Mouse (Mus musculus) erythroblast, embryonic 14.5 days (primary cell): ENCODE data around the gene Eif3b. TPM values are rescaled to one million over a fixed set of nuclear protein-coding genes. Genes with fewer than 3 reads are reported as not detected.
A peak's percentile ranks its signal among the peaks of the same experiment; 100 is the strongest.
"Not testable (repeated sequence)": the region's sequence is repeated elsewhere in the genome, so short reads cannot be mapped to it uniquely, and the experiment has no call there.

ENCODE experiments used
- H3K27me3 ChIP-seq: 2 replicates; pipeline ENCODE4 v1.6.1; 2012; ENCODE audit warnings: inconsistent platforms; ENCODE audit not compliant: control insufficient read depth
- H3K36me3 ChIP-seq: 2 replicates; pipeline ENCODE4 v1.6.1; 2012; ENCODE audit warnings: mild to moderate bottlenecking, inconsistent platforms; ENCODE audit not compliant: control insufficient read depth
- H3K4me1 ChIP-seq: 2 replicates; pipeline ENCODE4 v1.6.1; 2012; ENCODE audit warnings: inconsistent platforms; ENCODE audit not compliant: control insufficient read depth
- H3K4me3 ChIP-seq: replicated peaks from 2 replicates; pipeline ENCODE3; 2012; ENCODE audit warnings: moderate library complexity, mild to moderate bottlenecking, inconsistent platforms
- H3K9me3 ChIP-seq: 2 replicates; pipeline ENCODE4 v1.6.1; 2012; ENCODE audit warnings: low read length, inconsistent platforms, mixed read lengths; ENCODE audit not compliant: control insufficient read depth
- GATA1 ChIP-seq: IDR thresholded peaks from 2 replicates; pipeline ENCODE4 v1.6.1; 2012; ENCODE audit warnings: low read length, inconsistent platforms, mixed read lengths
- TAL1 ChIP-seq: IDR thresholded peaks from 3 replicates; pipeline ENCODE4 v1.6.1; 2012; ENCODE audit warnings: low read length, inconsistent platforms, mixed read lengths
- polyA plus RNA-seq: library from polyadenylated mRNA; stranded (reverse); fragments of >175 nt; gene quantifications from 2 replicates; pipeline ENCODE4 v1.2.3, GENCODE M21; 2012

Eif3b gene
- polyA plus RNA-seq, 1 experiment = 7.2 TPM

DNA sequence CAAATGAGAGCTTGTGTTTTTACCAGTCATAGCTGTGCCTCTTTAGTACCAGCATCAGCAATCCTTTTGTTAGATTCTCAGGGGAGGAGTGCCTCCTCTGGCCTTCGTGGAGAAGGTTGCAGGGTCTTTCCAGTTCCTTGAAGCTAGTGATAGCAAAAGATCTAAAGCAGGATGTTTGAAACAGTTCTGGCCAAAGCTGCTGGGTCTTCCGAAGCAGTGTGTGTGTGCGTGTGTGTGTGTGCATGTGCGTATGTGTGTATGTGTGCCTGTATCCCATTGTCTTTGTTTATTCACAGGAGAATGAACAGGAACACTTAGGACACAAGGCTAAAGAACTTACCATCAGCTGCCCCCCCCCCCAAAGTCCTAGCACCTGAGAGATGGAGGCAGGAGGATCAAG is 4.5 kb upstream of the Eif3b start:
- Histone ChIP-seq H3K4me1 (peaks cover 13% of the 10 kb centered on the region), H3K9me3 (no peaks in the 10 kb centered on the region), H3K36me3 (no peaks in the 10 kb centered on the region), H3K4me3 (no peak overlapping the region), H3K27me3 (no peaks in the 10 kb centered on the region)
- no peak for TF ChIP-seq GATA1

DNA sequence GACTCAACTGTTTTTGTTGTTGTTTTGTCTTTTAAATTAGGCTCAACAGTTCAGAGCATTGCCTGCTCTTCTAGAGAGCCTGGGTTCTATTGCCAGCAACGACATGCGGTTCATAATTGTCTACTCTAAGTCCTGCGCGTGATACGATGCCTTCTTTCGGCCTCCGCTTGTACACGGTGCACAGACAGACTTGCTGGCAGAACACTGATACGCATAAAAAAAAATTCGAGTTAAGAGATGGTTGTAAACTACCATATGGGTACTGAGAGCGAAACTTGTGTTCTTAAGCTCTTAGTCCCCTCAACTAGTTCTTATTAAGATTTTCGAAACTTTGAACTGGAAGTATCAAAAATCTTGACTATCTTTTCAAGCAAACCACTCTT is 1.0 kb upstream of the Eif3b start:
- H3K4me1 ChIP-seq = peaks cover 40% of the 10 kb centered on the region
- H3K9me3 ChIP-seq = no peaks in the 10 kb centered on the region
- peaks cover 22% of the 10 kb centered on the region for H3K36me3 ChIP-seq
- TF ChIP-seq GATA1 (no peak), TAL1 (no peak)
- H3K27me3 ChIP-seq = no peaks in the 10 kb centered on the region
- peak overlapping the region; percentile 99 for H3K4me3 ChIP-seq

DNA sequence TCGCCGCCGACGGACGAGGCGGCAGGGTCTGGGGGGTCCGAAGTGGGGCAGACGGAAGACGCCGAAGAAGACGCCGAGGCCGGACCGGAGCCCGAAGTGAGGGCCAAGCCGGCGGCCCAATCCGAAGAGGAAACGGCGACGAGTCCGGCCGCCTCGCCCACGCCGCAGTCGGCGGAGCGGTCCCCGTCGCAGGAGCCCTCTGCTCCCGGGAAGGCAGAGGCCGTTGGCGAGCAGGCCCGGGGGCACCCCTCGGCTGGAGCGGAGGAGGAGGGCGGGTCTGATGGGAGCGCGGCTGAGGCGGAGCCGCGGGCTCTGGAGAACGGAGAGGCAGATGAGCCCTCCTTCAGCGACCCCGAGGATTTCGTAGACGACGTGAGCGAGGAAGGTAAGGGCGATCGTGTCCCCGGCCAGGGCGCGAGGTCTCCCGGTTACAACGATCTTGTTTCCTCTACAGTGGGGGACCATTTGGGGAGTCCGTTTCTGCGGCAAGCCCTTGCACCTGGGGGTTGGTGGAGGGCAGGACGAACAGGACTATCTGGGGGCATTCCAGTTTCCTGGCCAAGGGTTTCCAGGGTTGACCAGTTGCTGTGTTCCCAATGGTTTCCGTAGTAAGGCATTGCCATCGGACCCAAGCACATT is 433 bp downstream of the Eif3b start:
- Histone ChIP-seq H3K9me3 (no peaks in the 10 kb centered on the region), H3K27me3 (no peaks in the 10 kb centered on the region), H3K4me3 (peak overlapping the region; percentile 99), H3K36me3 (peaks cover 36% of the 10 kb centered on the region), H3K4me1 (peaks cover 47% of the 10 kb centered on the region)
- no peak for TF ChIP-seq GATA1
- TF ChIP-seq TAL1 = no peak

DNA sequence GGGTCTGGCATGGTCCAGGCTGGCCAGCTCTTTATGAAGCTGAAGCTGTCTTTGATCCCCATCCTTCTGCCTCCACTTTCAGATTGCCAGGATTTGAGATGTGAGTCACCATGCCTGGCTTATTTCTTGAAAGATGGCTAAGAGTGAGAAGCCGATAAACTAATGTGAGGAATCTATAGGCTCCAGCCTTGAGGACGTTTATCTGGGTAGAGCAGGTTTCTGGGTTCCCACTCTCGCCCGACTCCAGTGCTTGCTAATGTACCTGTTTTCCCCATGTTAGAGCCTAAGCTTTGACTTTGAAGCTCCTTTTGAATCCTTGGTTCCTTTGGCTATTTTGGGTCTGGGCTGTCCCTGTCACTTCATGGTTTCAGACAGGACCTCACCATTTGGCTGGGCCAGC is 1.5 kb downstream of the Eif3b start:
- H3K4me3 ChIP-seq = peak overlapping the region; percentile 99
- peaks cover 47% of the 10 kb centered on the region for H3K4me1 ChIP-seq
- no peaks in the 10 kb centered on the region for H3K27me3 ChIP-seq
- H3K36me3 ChIP-seq = peaks cover 46% of the 10 kb centered on the region
- H3K9me3 ChIP-seq = no peaks in the 10 kb centered on the region
- peak; percentile 67 for TF ChIP-seq TAL1
- TF ChIP-seq GATA1 = peak; percentile 42; the same call in 1 of the 2 replicates

DNA sequence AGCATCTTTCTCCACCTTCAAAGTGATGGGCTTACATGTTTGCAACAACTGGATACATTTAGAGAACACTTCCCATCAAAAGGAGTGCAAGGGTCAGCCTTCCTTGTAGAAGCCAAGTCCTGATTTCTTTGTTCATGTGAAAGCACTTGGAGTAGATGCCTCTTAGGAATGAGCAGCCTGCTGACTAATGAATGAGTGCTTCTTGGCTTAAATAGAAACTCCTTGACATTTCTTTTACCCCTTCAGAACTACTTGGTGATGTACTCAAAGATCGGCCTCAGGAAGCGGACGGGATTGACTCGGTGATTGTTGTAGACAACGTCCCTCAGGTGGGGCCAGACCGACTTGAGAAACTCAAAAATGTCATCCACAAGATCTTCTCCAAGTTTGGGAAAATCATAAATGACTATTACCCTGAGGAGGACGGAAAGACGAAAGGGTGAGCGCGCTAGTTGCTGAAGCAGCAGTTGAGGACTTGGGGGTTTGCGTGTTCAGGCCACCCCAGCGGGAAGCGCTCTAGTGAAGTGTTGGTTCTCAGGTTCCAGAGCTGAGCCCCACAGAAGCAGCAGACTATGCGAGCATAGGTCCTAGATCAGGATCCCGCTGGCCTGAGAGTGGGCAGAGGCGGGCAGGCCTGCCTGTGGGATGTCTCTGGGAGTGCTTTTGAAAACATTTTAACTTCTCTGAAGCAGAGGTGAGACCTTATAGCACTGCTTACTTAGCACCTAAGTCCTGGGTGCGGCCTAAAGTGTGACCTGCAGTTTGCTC is 6.1 kb downstream of the Eif3b start:
- Histone ChIP-seq H3K4me3 (no peak overlapping the region), H3K9me3 (no peaks in the 10 kb centered on the region), H3K4me1 (peaks cover 31% of the 10 kb centered on the region), H3K36me3 (peaks cover 92% of the 10 kb centered on the region), H3K27me3 (no peaks in the 10 kb centered on the region)
- TF ChIP-seq TAL1 (no peak), GATA1 (no peak)

DNA sequence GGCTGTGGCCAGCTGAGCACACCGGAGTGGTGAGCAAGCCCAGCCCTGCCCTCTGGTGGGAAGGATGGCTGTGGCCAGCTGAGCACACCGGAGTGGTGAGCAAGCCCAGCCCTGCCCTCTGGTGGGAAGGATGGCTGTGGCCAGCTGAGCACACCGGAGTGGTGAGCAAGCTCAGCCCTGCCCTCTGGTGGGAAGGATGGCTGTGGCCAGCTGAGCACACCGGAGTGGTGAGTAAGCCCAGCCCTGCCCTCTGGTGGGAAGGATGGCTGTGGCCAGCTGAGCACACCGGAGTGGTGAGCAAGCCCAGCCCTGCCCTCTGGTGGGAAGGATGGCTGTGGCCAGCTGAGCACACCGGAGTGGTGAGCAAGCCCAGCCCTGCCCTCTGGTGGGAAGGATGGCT is 20.0 kb downstream of the Eif3b start:
- H3K27me3 ChIP-seq, H3K4me1 ChIP-seq, H3K9me3 ChIP-seq, H3K4me3 ChIP-seq: not testable (repeated sequence)
- peaks cover 95% of the 10 kb centered on the region for H3K36me3 ChIP-seq

DNA sequence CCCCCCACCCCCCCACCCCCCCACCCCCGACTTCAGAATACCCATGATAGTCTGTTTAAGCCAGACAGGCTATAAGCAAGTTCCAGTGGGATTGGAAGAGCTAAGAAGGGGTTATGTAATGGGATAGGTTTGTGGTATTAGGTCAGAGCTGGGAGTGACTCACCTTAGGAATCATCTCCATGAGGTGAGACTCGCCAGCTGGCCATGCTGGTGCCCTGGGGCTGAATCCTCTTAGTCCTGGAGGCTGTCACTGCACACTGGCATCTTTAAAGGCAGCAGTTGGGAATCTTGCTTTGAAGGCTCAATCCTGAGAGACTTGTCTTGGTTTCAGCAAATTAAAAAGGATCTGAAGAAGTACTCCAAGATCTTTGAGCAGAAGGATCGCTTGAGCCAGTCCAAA is 22.3 kb downstream of the Eif3b start:
- Histone ChIP-seq H3K36me3 (peaks cover 96% of the 10 kb centered on the region), H3K9me3 (no peaks in the 10 kb centered on the region), H3K4me1 (peaks cover 6% of the 10 kb centered on the region), H3K4me3 (no peak overlapping the region), H3K27me3 (no peaks in the 10 kb centered on the region)
- TF ChIP-seq GATA1 = no peak
- TF ChIP-seq TAL1 = no peak

DNA sequence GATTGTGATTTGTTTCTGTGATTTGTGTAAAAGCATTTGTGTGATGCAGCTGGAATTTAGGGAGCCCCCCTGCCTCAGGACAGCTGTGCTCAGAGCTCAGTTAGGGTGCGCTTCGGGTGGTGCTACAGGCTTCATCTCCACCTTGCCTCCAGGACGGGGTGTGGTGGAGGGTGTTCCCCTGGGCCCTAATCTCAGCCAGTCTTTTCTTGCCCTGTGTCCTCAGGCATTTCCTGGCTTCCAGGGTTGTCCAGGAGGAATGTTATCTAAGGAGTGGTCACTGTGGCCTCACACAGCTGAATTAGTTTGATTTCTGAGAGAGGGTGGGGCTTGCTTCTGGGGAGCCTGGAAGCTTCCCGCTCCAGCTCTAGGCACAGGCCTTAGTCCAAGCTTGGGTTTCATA is 24.9 kb downstream of the Eif3b start:
- TF ChIP-seq TAL1 (no peak), GATA1 (no peak)
- H3K27me3 ChIP-seq = no peaks in the 10 kb centered on the region

DNA sequence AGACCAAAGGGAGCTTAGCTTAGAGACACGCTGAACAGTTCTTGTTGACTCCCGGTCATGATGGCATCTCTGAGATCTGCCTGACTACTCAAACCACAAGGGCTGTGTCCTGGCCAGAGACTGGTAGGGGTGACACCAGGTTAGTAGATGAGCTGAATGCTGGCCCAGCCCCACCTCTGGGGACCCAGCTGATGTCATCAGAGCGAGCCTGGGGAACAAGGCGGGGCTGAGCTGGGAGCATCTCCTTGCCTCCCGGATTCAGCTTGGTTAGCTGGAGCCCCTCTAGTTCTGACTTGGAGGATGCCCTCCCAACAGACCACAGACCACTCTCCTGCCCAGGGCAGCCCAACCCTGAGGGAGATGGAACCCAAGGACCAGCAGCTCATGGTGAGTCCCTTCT is 26.2 kb downstream of the Eif3b start, which contains the start of gene Gm4869:
Gene Gm4869, plus strand, starts transcription at position 301 of the 400 bp plus-strand sequence.
- peaks cover 6% of the 10 kb centered on the region for H3K4me1 ChIP-seq
- peaks cover 61% of the 10 kb centered on the region for H3K36me3 ChIP-seq
- no peaks in the 10 kb centered on the region for H3K9me3 ChIP-seq
- H3K27me3 ChIP-seq = no peaks in the 10 kb centered on the region
- no peak within 1 kb of the TSS for H3K4me3 ChIP-seq
- TF ChIP-seq GATA1 = no peak
- no peak for TF ChIP-seq TAL1

More for the DNA sequence above, 24.9 kb downstream of the Eif3b start:
- Histone ChIP-seq H3K9me3 (no peaks in the 10 kb centered on the region), H3K4me3 (no peak overlapping the region), H3K4me1 (peaks cover 6% of the 10 kb centered on the region), H3K36me3 (peaks cover 73% of the 10 kb centered on the region)

DNA sequence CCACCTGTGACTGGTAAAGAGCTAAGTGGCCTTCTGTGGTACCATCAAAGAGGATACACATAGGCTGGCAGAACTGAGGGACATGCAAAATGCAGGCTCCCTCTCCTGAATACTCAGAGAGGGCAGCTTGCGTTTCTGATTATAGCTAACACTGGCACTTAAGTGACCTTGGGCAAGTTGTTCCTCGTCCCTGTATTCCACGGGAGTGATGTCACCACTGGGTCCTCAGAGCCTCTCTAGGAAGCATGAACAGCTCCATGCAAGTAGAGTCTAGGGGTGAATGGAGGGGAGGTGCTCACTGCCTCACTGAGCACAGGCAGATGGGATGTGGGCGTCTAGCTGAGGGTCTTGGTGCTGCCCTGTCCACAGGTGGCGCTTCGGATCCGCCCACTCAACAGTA is 26.9 kb downstream of the Eif3b start:
- peaks cover 6% of the 10 kb centered on the region for H3K4me1 ChIP-seq
- H3K9me3 ChIP-seq = no peaks in the 10 kb centered on the region
- TF ChIP-seq TAL1 (no peak), GATA1 (no peak)
- no peaks in the 10 kb centered on the region for H3K27me3 ChIP-seq
- peaks cover 53% of the 10 kb centered on the region for H3K36me3 ChIP-seq
- no peak overlapping the region for H3K4me3 ChIP-seq
